Mouse (Mus musculus): ENCODE measurements at regions not wholly inside any gene's neighbourhood (a gene's known extent, or its start where the extent isn't known, plus 50 kb on each side); places are given as distances from the start of the nearest gene placed in this dataset.

GRCm38 (mm10) chr9:30521556-30522240 is 94.8 kb downstream of the Snx19 start:
- DNase-seq (ENCODE audit: extremely low spot score): no peak

- peak; percentile 55 for DNase-seq (ENCODE audit: extremely low spot score)
These were observed 94.0 kb downstream of the Snx19 start for GRCm38 (mm10) chr9:30520853-30521439.

- DNase-seq (ENCODE audit: extremely low spot score): no peak
These were observed 93.2 kb downstream of the Snx19 start for GRCm38 (mm10) chr9:30520116-30520515.

GRCm38 (mm10) chr9:30519231-30519630 is 92.3 kb downstream of the Snx19 start:
- DNase-seq (ENCODE audit: extremely low spot score): no peak

Measured in embryo, embryonic 9.5 days (tissue).